ENCODE assay signal across 8 mouse cellular contexts in genomic region chr8:119944096-119944811, GRCm38 (mm10). TPM values are rescaled to one million over a fixed set of nuclear protein-coding genes. Genes with fewer than 3 reads are reported as not detected.
DNase-seq lines count a peak whose midpoint lies in the region; ATAC-seq and TF ChIP-seq lines count a peak whose summit lies in the region.

No protein-coding gene starts in this region.

- no peaks in the 10 kb centered on the region for H3K27me3 ChIP-seq in ES-Bruce4 (ENCODE audit: control insufficient read depth, insufficient read depth, low read length, poor library complexity, severe bottlenecking)
- H3K27me3 ChIP-seq in liver, embryonic 14.5 days (ENCODE audit: control insufficient read depth, insufficient read depth, low read length) = no peaks in the 10 kb centered on the region
- H3K27me3 ChIP-seq in neural tube, embryonic 15.5 days (replicated peaks) = no peaks in the 10 kb centered on the region

- DNase-seq in c-Kit-negative CD71-positive TER-119-positive erythroid progenitor cells, embryonic 14.5 days (ENCODE audit: low read depth, low spot score) = peak; percentile 26
- peak; percentile 77 to 86 for DNase-seq in heart, postnatal 14 days
- DNase-seq in kidney, postnatal 36 days = peak; percentile 85 to 88
- DNase-seq in liver, embryonic 14.5 days (ENCODE audit: low read depth in 3 of 3, low spot score in 3 of 3) = peak; percentile 30 to 42 (median 33)
- DNase-seq in testis, postnatal 10 days (ENCODE audit: low spot score) = peak; percentile 86

- H3K9me3 ChIP-seq in ES-Bruce4 (replicated peaks; ENCODE audit: control insufficient read depth, insufficient read depth, low read length, poor library complexity, severe bottlenecking) = no peaks in the 10 kb centered on the region
- H3K9me3 ChIP-seq in liver, embryonic 14.5 days (ENCODE audit: control insufficient read depth, low read length) = no peaks in the 10 kb centered on the region
- H3K9me3 ChIP-seq in neural tube, embryonic 15.5 days (replicated peaks) = no peaks in the 10 kb centered on the region

- intact Hi-C loops in heart, postnatal 14 days (cut with DNase I) = loop anchor here (5.0 to 10.0 kb wide), 2 partner anchors 38 to 211 kb away; no protein-coding TSS in a partner anchor

- TF ChIP-seq POLR2A in ES-Bruce4 (IDR thresholded peaks at IDR 0.05; ENCODE audit: insufficient read depth, low read length) = no peak

- 66% methylated on average over 9 of the region's 9 CpGs for WGBS in liver, embryonic 14.5 days (ENCODE audit: insufficient replicate concordance)
- 64% methylated on average over 9 of the region's 9 CpGs for WGBS in neural tube, embryonic 15.5 days

- no peaks in the 10 kb centered on the region for H3K4me1 ChIP-seq in ES-Bruce4 (ENCODE audit: control insufficient read depth, insufficient read depth, low read length)
- H3K4me1 ChIP-seq in liver, embryonic 14.5 days (replicated peaks; ENCODE audit: control insufficient read depth in 2 of 2, insufficient read depth in 2 of 2, low read length in 1 of 2) = no peaks in the 10 kb centered on the region
- H3K4me1 ChIP-seq in neural tube, embryonic 15.5 days = peaks cover 38% of the 10 kb centered on the region

- 0 out of 2 replicates have a peak, but pooled peaks have one; percentile 9 for TF ChIP-seq EP300 in ES-Bruce4 (IDR thresholded peaks at IDR 0.05; ENCODE audit: insufficient read depth, low read depth, low read length)
- TF ChIP-seq EP300 in liver, embryonic 14.5 days (IDR thresholded peaks at IDR 0.05; ENCODE audit: low read depth) = no peak

- no peak overlapping the region for H3K4me2 ChIP-seq in liver, embryonic 14.5 days (ENCODE audit: low read depth)
- H3K4me2 ChIP-seq in neural tube, embryonic 15.5 days = no peak overlapping the region

- peak overlapping the region; percentile 27; the same call in 1 of the 2 replicates for H3K27ac ChIP-seq in ES-Bruce4 (ENCODE audit: insufficient read depth, low read length)
- H3K27ac ChIP-seq in liver, embryonic 14.5 days = no peak overlapping the region
- no peak overlapping the region for H3K27ac ChIP-seq in neural tube, embryonic 15.5 days (replicated peaks)

- no peak overlapping the region for H3K9ac ChIP-seq in ES-Bruce4 (ENCODE audit: low read depth, poor library complexity, severe bottlenecking)
- no peak overlapping the region for H3K9ac ChIP-seq in liver, embryonic 14.5 days (replicated peaks)
- H3K9ac ChIP-seq in neural tube, embryonic 15.5 days (replicated peaks) = no peak overlapping the region

- H3K36me3 ChIP-seq in ES-Bruce4 (ENCODE audit: control insufficient read depth, insufficient read depth, low read length, poor library complexity, severe bottlenecking) = peaks cover 73% of the 10 kb centered on the region
- peaks cover 59% of the 10 kb centered on the region for H3K36me3 ChIP-seq in liver, embryonic 14.5 days (replicated peaks; ENCODE audit: control insufficient read depth, insufficient read depth, low read depth)
- H3K36me3 ChIP-seq in neural tube, embryonic 15.5 days = peaks cover 40% of the 10 kb centered on the region

- H3K4me3 ChIP-seq in ES-Bruce4 (ENCODE audit: low read depth, low read length) = no peak overlapping the region
- no peak overlapping the region for H3K4me3 ChIP-seq in liver, embryonic 14.5 days (ENCODE audit: insufficient read depth in 1 of 2, low read depth in 2 of 2, low read length in 2 of 2)
- no peak overlapping the region for H3K4me3 ChIP-seq in neural tube, embryonic 15.5 days (replicated peaks)

- TF ChIP-seq CTCF in ES-Bruce4 (IDR thresholded peaks at IDR 0.05; ENCODE audit: low read depth, low read length) = peak; percentile 97
- TF ChIP-seq CTCF in liver, embryonic 14.5 days (IDR thresholded peaks at IDR 0.05; ENCODE audit: low read depth) = peak; percentile 94

- ATAC-seq in erythroid progenitor cell, adult 5-6 weeks (replicated peaks; ENCODE audit: low FRiP score, poor library complexity, severe bottlenecking) = peak; percentile 68; the same call in 1 of the 2 replicates
- ATAC-seq in liver, embryonic 14.5 days (ENCODE audit: insufficient read depth) = no peak
- ATAC-seq in neural tube, embryonic 15.5 days (ENCODE audit: low FRiP score) = peak; percentile 22; the same call in 1 of the 2 replicates

RNA-seq across cellular contexts. Expression of gene Gm20388, which starts 33.6 kb away (rescaled TPM):
- polyA plus RNA-seq in ES-Bruce4 (2011; ENCODE audit: insufficient read depth, insufficient read length, low read depth, missing spikeins) = 28.1 and 32.5 TPM in 2 replicates
- total RNA-seq in erythroid progenitor cell, adult 5-6 weeks (2015; ENCODE audit: low replicate concordance) = 4.2 and 5.0 TPM in 2 replicates
- 7.4 TPM in 1 of 2 replicates, not detected in the other for total RNA-seq in erythroid progenitor cell, adult 5-6 weeks (2017; ENCODE audit: low replicate concordance)
- total RNA-seq in heart, postnatal 14 days (2021) = under 1 TPM in 1 of 2 experiments, not detected in 1; 0.24 TPM
- polyA plus RNA-seq in liver, embryonic 14.5 days (2012; rRNA removed) = 8.5 and 9.7 TPM in 2 replicates
- not detected in 2 replicates for polyA plus RNA-seq in liver, embryonic 14.5 days (2014; fragmentation: Nextera tagmentation; extraction: Ambion mirVana)
- polyA plus RNA-seq in neural tube, embryonic 15.5 days (2015; fragmentation: Nextera tagmentation; extraction: Ambion mirVana) = 3.5 TPM in 1 of 2 replicates, not detected in the other

RNA-seq across cellular contexts. Expression of gene Usp10, which starts 34.1 kb away (rescaled TPM):
- polyA plus RNA-seq in ES-Bruce4 (2011; ENCODE audit: insufficient read depth, insufficient read length, low read depth, missing spikeins) = 322 and 385 TPM in 2 replicates
- total RNA-seq in erythroid progenitor cell, adult 5-6 weeks (2015; ENCODE audit: low replicate concordance) = 47.8 and 119 TPM in 2 replicates
- 77.7 and 112 TPM in 2 replicates for total RNA-seq in erythroid progenitor cell, adult 5-6 weeks (2017; ENCODE audit: low replicate concordance)
- 10 to 100 TPM; 48.1 to 49.2 TPM for total RNA-seq in heart, postnatal 14 days (2021)
- polyA plus RNA-seq in liver, embryonic 14.5 days (2012; rRNA removed) = 23.8 and 47.0 TPM in 2 replicates
- polyA plus RNA-seq in liver, embryonic 14.5 days (2014; fragmentation: Nextera tagmentation; extraction: Ambion mirVana) = 59.0 and 60.8 TPM in 2 replicates
- 121 and 127 TPM in 2 replicates for polyA plus RNA-seq in neural tube, embryonic 15.5 days (2015; fragmentation: Nextera tagmentation; extraction: Ambion mirVana)

RNA-seq across cellular contexts. Expression of gene Crispld2, which starts 48.0 kb away (rescaled TPM):
- polyA plus RNA-seq in ES-Bruce4 (2011; ENCODE audit: insufficient read depth, insufficient read length, low read depth, missing spikeins) = 0.84 and 1.3 TPM in 2 replicates
- 2.2 and 4.6 TPM in 2 replicates for total RNA-seq in erythroid progenitor cell, adult 5-6 weeks (2015; ENCODE audit: low replicate concordance)
- 1.9 and 2.1 TPM in 2 replicates for total RNA-seq in erythroid progenitor cell, adult 5-6 weeks (2017; ENCODE audit: low replicate concordance)
- 10 to 100 TPM; 16.9 to 17.6 TPM for total RNA-seq in heart, postnatal 14 days (2021)
- 0.25 and 0.47 TPM in 2 replicates for polyA plus RNA-seq in liver, embryonic 14.5 days (2012; rRNA removed)
- 0.27 and 0.30 TPM in 2 replicates for polyA plus RNA-seq in liver, embryonic 14.5 days (2014; fragmentation: Nextera tagmentation; extraction: Ambion mirVana)
- polyA plus RNA-seq in neural tube, embryonic 15.5 days (2015; fragmentation: Nextera tagmentation; extraction: Ambion mirVana) = 2.6 and 5.8 TPM in 2 replicates

Comparison
In these comparisons a context has a peak if more than half of its experiments do, and no peak if none do; other contexts are left out.
1. DNase-seq: peak in every context shown above with its lines; median percentile 86 in kidney, postnatal 36 days; 86 in testis, postnatal 10 days; 82 in heart, postnatal 14 days; 33 in liver, embryonic 14.5 days; 26 in c-Kit-negative CD71-positive TER-119-positive erythroid progenitor cells, embryonic 14.5 days.